Mouse (Mus musculus): ENCODE data around the gene Foxred2. TPM values are rescaled to one million over a fixed set of nuclear protein-coding genes. Genes with fewer than 3 reads are reported as not detected.

Foxred2 gene
- polyA plus RNA-seq, 1 experiment from 2014 or later, result 10.8 TPM

GRCm38 (mm10) chr15:77903176-77903575, 53.3 kb downstream of the Foxred2 start:
- peaks cover 10% of the 10 kb centered on the region; the same call in 1 of the 2 replicates for H3K4me1 ChIP-seq (replicated peaks; ENCODE audit: control insufficient read depth, insufficient read depth, low read length)
- DNase-seq (ENCODE audit: low spot score) (no peak), ATAC-seq (ENCODE audit: low FRiP score) (no peak)
- no peak overlapping the region for H3K4me3 ChIP-seq (replicated peaks; ENCODE audit: low read length)
- no peak overlapping the region for H3K9ac ChIP-seq
- WGBS, result 57% methylated on average over 5 of the region's 5 CpGs
- H3K9me3 ChIP-seq (ENCODE audit: control insufficient read depth, low read length), result no peaks in the 10 kb centered on the region
- no peaks in the 10 kb centered on the region for H3K36me3 ChIP-seq (replicated peaks; ENCODE audit: control insufficient read depth, insufficient read depth)
- H3K27ac ChIP-seq, result no peak overlapping the region
- H3K4me2 ChIP-seq (replicated peaks), result no peak overlapping the region
- no peaks in the 10 kb centered on the region for H3K27me3 ChIP-seq (ENCODE audit: control insufficient read depth, insufficient read depth, low read length)

- Histone ChIP-seq H3K9me3 (ENCODE audit: control insufficient read depth, low read length) (no peaks in the 10 kb centered on the region), H3K4me1 (replicated peaks; ENCODE audit: control insufficient read depth, insufficient read depth, low read length) (no peaks in the 10 kb centered on the region), H3K27ac (no peak overlapping the region), H3K27me3 (ENCODE audit: control insufficient read depth, insufficient read depth, low read length) (no peaks in the 10 kb centered on the region), H3K4me2 (replicated peaks) (no peak overlapping the region), H3K9ac (no peak overlapping the region), H3K4me3 (replicated peaks; ENCODE audit: low read length) (no peak overlapping the region), H3K36me3 (replicated peaks; ENCODE audit: control insufficient read depth, insufficient read depth) (no peaks in the 10 kb centered on the region)
- no peak for DNase-seq (ENCODE audit: low spot score)
- WGBS, result 85% methylated on average over 13 of the region's 14 CpGs
- no peak for ATAC-seq (ENCODE audit: low FRiP score)
Measured at GRCm38 (mm10) chr15:77894926-77895325, 61.6 kb downstream of the Foxred2 start.

- no peak overlapping the region for H3K9ac ChIP-seq
- no peak overlapping the region for H3K4me2 ChIP-seq (replicated peaks)
- no peak for ATAC-seq (ENCODE audit: low FRiP score)
- H3K27me3 ChIP-seq (ENCODE audit: control insufficient read depth, insufficient read depth, low read length), result no peaks in the 10 kb centered on the region
- H3K36me3 ChIP-seq (replicated peaks; ENCODE audit: control insufficient read depth, insufficient read depth), result no peaks in the 10 kb centered on the region
- H3K27ac ChIP-seq, result no peak overlapping the region
- 78% methylated on average over 10 of the region's 10 CpGs for WGBS
- no peak for DNase-seq (ENCODE audit: low spot score)
- no peak overlapping the region for H3K4me3 ChIP-seq (replicated peaks; ENCODE audit: low read length)
- H3K9me3 ChIP-seq (ENCODE audit: control insufficient read depth, low read length), result no peaks in the 10 kb centered on the region
- no peaks in the 10 kb centered on the region for H3K4me1 ChIP-seq (replicated peaks; ENCODE audit: control insufficient read depth, insufficient read depth, low read length)
Measured at GRCm38 (mm10) chr15:77893292-77893691, 63.2 kb downstream of the Foxred2 start.

- H3K9me3 ChIP-seq (ENCODE audit: control insufficient read depth, low read length), result no peaks in the 10 kb centered on the region
- ATAC-seq (ENCODE audit: low FRiP score) (no peak), DNase-seq (ENCODE audit: low spot score) (no peak)
- no peaks in the 10 kb centered on the region for H3K4me1 ChIP-seq (replicated peaks; ENCODE audit: control insufficient read depth, insufficient read depth, low read length)
- 84% methylated on average over 10 of the region's 10 CpGs for WGBS
- H3K4me2 ChIP-seq (replicated peaks), result no peak overlapping the region
- no peak overlapping the region for H3K4me3 ChIP-seq (replicated peaks; ENCODE audit: low read length)
- no peak overlapping the region for H3K9ac ChIP-seq
- H3K27me3 ChIP-seq (ENCODE audit: control insufficient read depth, insufficient read depth, low read length), result no peaks in the 10 kb centered on the region
- no peak overlapping the region for H3K27ac ChIP-seq
- no peaks in the 10 kb centered on the region for H3K36me3 ChIP-seq (replicated peaks; ENCODE audit: control insufficient read depth, insufficient read depth)
Measured at GRCm38 (mm10) chr15:77892420-77892819, 64.1 kb downstream of the Foxred2 start.

GRCm38 (mm10) chr15:77891766-77892165, 64.8 kb downstream of the Foxred2 start:
- H3K9me3 ChIP-seq (ENCODE audit: control insufficient read depth, low read length), result no peaks in the 10 kb centered on the region
- no peaks in the 10 kb centered on the region for H3K27me3 ChIP-seq (ENCODE audit: control insufficient read depth, insufficient read depth, low read length)
- 80% methylated on average over 8 of the region's 8 CpGs for WGBS
- ATAC-seq (ENCODE audit: low FRiP score) (no peak), DNase-seq (ENCODE audit: low spot score) (no peak)
- no peak overlapping the region for H3K4me2 ChIP-seq (replicated peaks)
- no peak overlapping the region for H3K4me3 ChIP-seq (replicated peaks; ENCODE audit: low read length)
- H3K9ac ChIP-seq, result no peak overlapping the region
- H3K27ac ChIP-seq, result no peak overlapping the region
- H3K4me1 ChIP-seq (replicated peaks; ENCODE audit: control insufficient read depth, insufficient read depth, low read length), result no peaks in the 10 kb centered on the region
- no peaks in the 10 kb centered on the region for H3K36me3 ChIP-seq (replicated peaks; ENCODE audit: control insufficient read depth, insufficient read depth)

Other genes with a start within 250 kb of the Foxred2 start
- gene Apol9b, start 227.7 kb downstream of the Foxred2 start, polyA plus RNA-seq (2014; fragmentation: Nextera tagmentation; extraction: Ambion mirVana), result 0.19 TPM in 1 of 2 replicates, not detected in the other
- not detected in 2 replicates for gene Apol8, start 199.7 kb downstream of the Foxred2 start, polyA plus RNA-seq (2014; fragmentation: Nextera tagmentation; extraction: Ambion mirVana)
- 14.4 and 14.6 TPM in 2 replicates for gene Myh9, start 114.5 kb downstream of the Foxred2 start, polyA plus RNA-seq (2014; fragmentation: Nextera tagmentation; extraction: Ambion mirVana)
- 207 and 216 TPM in 2 replicates for gene Txn2, start 27.7 kb downstream of the Foxred2 start, polyA plus RNA-seq (2014; fragmentation: Nextera tagmentation; extraction: Ambion mirVana)
- 167 and 177 TPM in 2 replicates for gene Eif3d, start 14.1 kb upstream of the Foxred2 start, polyA plus RNA-seq (2014; fragmentation: Nextera tagmentation; extraction: Ambion mirVana)
- gene Cacng2, start 163.3 kb upstream of the Foxred2 start, polyA plus RNA-seq (2014; fragmentation: Nextera tagmentation; extraction: Ambion mirVana), result 14.7 and 15.4 TPM in 2 replicates
- 105 and 108 TPM in 2 replicates for gene Ift27, start 217.4 kb upstream of the Foxred2 start, polyA plus RNA-seq (2014; fragmentation: Nextera tagmentation; extraction: Ambion mirVana)
- gene Pvalb, start 249.7 kb upstream of the Foxred2 start, polyA plus RNA-seq (2014; fragmentation: Nextera tagmentation; extraction: Ambion mirVana), result 6.8 and 8.7 TPM in 2 replicates

Data from hindbrain, embryonic 14.5 days (tissue).